Mouse (Mus musculus): ENCODE data around the gene Srms.
"Not testable (repeated sequence)": the region's sequence is repeated elsewhere in the genome, so short reads cannot be mapped to it uniquely, and the experiment has no call there.

Srms gene

DNA sequence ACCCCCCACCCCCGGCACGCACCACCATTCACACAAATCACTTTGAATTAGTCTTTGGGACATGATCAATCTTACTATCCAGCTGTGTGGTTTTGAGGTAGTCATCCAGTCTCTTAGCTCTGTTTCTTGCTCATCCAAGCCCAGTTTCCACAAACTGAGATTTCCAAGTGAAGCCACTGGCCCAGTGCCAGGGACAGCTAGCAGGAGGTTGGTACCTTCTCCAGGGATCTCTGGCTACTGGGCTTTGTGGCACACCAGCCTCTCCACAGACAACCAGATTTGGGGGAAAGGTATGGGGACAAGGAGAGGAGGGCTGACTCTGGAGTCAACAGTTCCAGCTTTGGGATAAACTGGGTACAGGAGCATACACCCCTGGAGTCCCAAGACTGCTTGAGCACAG is 7.4 kb upstream of the Srms start:
- DNase-seq (ENCODE audit: inconsistent age in 2 of 2, low spot score in 1 of 2) = peak; percentile 32 to 62

DNA sequence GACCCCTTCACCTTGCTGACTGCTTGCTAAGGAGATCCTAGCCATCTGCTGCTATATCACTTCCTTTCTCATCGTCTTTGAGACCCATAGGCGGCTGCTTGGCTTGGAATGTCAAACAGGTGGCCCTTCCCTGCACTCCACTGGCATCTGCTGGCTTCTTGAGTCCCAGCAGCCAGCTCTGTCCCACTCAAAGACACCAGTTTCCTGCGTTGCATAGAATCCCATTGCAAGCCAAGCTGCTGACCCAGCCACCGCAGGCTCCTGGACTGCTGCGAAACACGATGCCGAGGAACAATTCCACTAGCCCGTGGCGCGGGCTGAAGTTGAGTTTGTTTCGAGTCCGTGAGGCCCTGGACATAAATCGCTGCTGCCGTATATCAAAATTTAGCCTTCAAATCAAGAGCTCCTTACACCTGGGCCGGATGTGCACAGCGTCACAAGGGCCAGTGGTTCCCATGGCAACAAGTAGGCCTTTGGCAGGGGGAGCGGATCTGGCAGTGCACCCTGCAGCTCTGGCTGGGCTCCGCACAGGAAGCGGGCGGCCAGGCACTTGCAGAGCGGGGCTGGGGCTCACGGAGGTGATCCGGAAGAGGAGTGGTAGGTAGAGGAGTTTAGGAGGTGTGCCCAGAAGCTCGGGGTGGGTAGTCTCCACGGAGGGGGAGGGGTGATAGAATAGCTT is 6.7 kb upstream of the Srms start, which contains the start of gene Fndc11:
Fndc11 (plus strand) TSS at position 476 of the 679 bp plus-strand sequence.
- peak; percentile 85 to 93 for DNase-seq (ENCODE audit: inconsistent age in 2 of 2, low spot score in 1 of 2)

- DNase-seq (ENCODE audit: inconsistent age in 2 of 2, low spot score in 1 of 2) = peak in 1 of 2 experiments; percentile 50
Measured at GRCm38 (mm10) chr2:181218881-181219485, 6.0 kb upstream of the Srms start.

GRCm38 (mm10) chr2:181216037-181216436 is 3.1 kb upstream of the Srms start:
- DNase-seq (ENCODE audit: inconsistent age in 2 of 2, low spot score in 1 of 2) = no peak

DNA sequence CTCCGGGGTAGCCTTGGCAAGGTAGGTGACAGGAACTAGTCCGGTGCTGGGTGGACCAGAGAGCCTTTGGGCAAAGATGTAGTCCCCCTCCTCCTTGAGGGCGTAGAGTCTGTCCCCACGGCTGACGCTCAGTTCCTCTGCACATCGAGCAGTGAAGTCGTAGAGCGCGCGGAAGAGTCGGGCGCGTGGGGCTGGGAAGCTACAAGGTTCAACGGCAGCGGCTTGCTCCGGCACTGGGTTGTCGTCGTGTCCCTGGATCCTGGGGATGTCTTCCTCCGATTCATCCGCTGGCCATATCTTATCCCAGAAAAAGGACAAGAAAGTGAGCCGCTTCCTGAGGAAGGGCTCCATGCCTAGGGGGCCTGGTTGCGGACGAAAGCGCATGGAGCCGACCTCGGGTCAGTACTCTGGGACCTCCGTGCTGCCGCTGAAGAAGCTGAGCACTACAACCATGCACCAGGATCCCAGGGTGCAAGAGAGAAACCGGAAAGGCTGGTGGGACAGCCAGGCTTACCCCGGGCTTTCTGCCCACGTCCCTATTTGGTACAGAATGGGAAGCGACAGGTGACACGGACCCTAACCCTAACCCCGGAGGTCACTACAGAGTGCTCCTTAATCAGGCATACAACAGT is 480 bp downstream of the Srms start:
- DNase-seq (ENCODE audit: inconsistent age in 2 of 2, low spot score in 1 of 2) = peak in 1 of 2 experiments; percentile 60

DNA sequence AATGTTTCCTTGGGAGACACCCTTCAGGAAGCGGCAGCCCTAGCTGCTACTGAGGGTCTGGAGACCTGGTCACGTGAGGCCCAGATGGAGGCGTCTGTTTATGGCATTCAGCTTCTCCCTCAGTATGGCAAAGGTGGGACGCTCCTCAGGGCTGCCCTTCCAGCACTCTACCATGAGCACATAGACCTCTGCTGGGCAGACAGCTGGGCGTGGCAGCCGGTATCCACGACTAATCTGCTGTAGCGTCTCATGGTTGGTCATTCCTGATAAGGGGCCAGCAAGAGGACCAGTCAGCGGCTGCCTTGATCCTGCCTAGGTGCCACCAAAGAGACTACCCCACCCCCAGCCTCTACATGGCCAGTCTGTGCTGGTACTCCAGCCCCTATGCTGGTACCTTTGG is 6.9 kb downstream of the Srms start:
- DNase-seq (ENCODE audit: inconsistent age in 2 of 2, low spot score in 1 of 2) = no peak

DNA sequence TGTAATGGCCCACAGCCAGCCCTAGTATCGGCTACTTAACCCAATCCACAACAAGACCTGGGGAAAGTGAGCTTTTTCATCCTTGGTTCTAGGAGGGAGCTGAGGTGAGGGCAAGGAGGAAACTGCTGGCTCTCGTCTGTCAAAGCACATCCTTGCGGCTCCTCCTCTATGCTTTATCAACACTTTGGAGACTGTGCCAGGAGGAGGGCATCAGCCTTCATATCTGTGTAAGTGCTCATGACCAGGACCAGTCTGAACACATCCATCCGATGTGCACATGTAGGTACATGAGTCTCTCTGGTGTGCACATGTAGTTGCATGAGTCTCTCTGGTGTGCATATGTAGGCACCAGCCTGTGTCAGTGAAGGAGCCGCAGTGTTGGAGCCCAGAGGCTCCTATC is 7.3 kb downstream of the Srms start:
- DNase-seq (ENCODE audit: inconsistent age in 2 of 2, low spot score in 1 of 2) = no peak

- DNase-seq (ENCODE audit: inconsistent age in 2 of 2, low spot score in 1 of 2) = no peak
Measured at GRCm38 (mm10) chr2:181202886-181203285, 10.1 kb downstream of the Srms start.

GRCm38 (mm10) chr2:181202422-181202821 is 10.6 kb downstream of the Srms start, which contains the start of gene Ptk6:
TSS of gene Ptk6 (minus strand) at chr2:181202789.
- no peak for DNase-seq (ENCODE audit: inconsistent age in 2 of 2, low spot score in 1 of 2)

DNA sequence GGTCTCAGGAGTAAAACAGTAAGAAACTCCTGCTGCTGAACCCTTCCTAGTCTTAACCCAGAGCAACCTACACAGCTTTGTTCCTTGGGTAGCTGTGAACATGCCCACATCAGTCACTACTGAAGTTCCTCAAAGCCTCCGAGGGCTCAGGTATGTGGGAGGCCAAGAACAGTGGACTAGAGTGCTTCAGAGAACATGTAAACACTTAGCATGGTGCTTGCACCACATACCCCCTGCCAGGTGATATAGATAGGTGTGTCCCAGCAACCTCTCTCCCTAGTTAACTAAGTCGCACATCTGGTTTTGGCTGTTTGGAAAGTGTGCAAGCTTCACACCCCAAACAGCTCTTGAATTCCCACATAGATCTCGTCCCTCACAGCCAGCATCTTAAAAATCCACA is 11.4 kb downstream of the Srms start:
- DNase-seq (ENCODE audit: inconsistent age in 2 of 2, low spot score in 1 of 2) = no peak

- DNase-seq (ENCODE audit: inconsistent age in 2 of 2, low spot score in 1 of 2) = no peak
Measured at GRCm38 (mm10) chr2:181196628-181197300, 16.2 kb downstream of the Srms start.

- no peak for DNase-seq (ENCODE audit: inconsistent age in 2 of 2, low spot score in 1 of 2)
Measured at GRCm38 (mm10) chr2:181193044-181193443, 19.9 kb downstream of the Srms start.

DNA sequence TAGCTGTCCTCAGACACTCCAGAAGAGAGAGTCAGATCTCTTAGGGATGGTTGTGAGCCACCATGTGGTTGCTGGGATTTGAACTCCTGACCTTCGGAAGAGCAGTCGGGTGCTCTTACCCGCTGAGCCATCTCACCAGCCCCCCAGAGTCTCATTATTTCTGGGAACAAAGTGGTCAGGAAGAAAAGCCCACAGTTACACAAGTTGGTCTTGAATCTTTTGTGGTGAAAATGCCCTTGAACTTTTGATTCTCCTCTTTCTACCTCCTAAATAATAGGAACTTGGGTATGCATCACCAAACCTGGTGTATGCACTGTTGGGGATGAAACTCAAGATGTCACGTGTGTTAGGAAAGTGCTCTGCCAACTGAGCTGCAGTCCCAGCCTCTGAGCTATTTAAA is 21.0 kb downstream of the Srms start:
- DNase-seq (ENCODE audit: inconsistent age in 2 of 2, low spot score in 1 of 2) = no peak

DNA sequence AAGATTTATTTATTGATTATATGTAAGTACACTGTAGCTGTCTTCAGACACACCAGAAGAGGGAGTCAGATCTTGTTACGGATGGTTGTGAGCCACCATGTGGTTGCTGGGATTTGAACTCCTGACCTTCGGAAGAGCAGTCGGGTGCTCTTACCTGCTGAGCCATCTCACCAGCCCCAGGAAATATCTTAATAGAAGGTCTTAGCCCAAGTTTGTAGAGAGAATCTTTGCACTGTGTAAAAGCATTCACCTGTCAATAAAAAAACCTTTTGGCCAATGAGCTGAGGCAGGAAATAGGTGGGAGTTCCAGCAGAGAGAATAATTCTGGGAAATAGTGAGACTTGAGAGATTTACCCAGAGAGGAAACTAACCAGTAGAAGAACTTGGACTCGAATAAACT is 21.6 kb downstream of the Srms start:
- not testable (repeated sequence) for DNase-seq (ENCODE audit: inconsistent age in 2 of 2, low spot score in 1 of 2)

DNA sequence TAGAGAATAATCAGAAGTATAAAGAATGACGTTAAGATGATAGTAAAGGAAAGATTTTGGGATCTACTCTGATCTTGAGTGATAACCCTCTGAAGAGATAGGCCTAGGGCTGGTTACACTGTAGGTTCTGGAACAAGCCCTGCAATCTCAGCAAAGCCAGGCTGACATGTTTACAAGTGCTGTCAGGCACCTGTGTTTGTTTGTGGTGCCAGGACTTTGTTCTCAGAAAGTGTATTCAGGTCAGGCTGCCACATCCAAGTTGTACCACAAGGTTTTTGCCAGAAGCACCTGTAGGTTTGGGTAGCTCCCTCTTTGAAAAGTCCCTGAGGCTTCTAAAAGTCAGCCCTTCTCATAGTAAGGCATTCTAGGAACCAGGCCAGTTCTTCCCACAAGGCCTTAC is 23.7 kb downstream of the Srms start:
- no peak for DNase-seq (ENCODE audit: inconsistent age in 2 of 2, low spot score in 1 of 2)

- DNase-seq (ENCODE audit: inconsistent age in 2 of 2, low spot score in 1 of 2) = peak; percentile 15 to 48
Measured at GRCm38 (mm10) chr2:181188681-181189080, 24.3 kb downstream of the Srms start.

GRCm38 (mm10) chr2:181187121-181188000 is 25.6 kb downstream of the Srms start, which contains the start of gene Ppdpf:
TSS of gene Ppdpf (plus strand) at chr2:181187247.
- peak; percentile 97 to 98 for DNase-seq (ENCODE audit: inconsistent age in 2 of 2, low spot score in 1 of 2)

DNA sequence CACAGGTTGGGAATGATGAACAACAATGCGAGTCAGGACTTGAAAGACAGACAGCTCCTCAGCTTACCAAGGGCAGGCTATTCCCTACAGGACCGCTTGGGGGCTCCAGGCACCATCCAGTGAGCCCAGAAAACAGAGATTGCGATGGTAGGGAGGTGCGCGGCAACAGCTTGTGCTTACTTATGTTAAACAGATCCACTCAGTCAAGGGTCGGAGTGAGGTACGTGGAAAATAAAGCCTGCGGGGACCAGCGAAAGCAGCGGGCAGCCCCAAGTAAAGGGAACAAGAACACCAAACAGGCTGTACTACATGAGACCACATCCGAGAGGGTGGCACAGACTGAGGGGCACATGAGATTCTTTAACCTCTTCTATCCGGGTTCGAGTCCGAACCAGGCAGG is 26.4 kb downstream of the Srms start:
- DNase-seq (ENCODE audit: inconsistent age in 2 of 2, low spot score in 1 of 2) = peak; percentile 88 to 95

DNA sequence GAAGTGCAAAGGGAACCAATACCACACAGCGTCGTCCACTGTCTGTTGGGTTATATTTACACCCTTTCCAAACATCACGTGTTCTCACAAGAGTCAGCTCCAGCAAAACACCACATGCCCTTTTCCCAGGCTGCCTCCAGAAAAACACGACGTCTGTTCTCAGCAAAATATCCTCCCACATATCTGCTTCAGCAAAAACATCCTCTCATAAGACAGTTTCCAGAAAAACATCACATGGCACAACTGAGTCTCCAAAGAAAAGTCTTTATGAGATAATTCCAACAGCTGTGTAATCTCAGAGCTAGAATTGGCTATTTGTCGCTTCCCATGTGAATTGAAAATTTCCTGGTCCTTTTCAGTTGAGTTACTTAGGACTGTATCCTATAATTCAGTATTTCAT is 32.1 kb downstream of the Srms start:
- DNase-seq (ENCODE audit: inconsistent age in 2 of 2, low spot score in 1 of 2) = no peak

DNA sequence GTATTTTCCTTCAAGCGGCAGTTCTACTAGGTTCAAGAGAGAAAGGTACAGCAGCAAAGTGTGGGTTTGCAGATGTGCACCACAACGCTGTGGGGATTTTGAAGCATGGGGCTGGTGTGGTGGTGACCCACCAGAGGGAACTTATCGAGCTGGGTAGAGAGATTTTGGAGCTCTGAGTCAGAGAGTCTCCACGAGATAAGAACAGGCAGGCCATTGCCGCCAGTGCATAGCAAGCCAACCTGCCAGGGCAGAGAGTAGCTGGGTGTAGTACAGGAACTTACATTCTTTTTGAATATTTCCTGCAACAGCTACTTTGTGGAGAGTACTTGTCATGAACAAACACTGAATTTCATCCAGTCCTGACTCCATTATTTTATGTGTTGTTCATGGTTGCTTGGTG is 34.5 kb downstream of the Srms start:
- no peak for DNase-seq (ENCODE audit: inconsistent age in 2 of 2, low spot score in 1 of 2)

DNA sequence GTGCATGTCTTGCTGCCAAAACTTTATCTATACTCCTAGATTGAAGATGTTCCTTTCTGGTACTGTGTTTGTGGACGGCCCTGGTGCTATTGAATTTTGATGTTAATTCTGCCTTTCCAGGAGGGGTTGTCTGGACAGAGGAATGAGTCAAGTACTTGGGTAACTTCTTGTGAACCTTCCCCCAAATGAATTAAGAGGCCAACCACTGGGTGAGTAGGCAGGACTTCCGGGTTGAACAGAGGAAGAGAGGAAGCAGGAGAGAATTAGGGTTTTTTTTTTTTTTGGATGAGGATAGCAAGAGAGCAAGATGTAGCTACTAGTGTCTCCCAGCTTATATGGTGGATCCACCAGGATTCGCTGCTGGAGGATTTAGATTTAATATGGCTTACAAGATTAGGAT is 35.0 kb downstream of the Srms start:
- DNase-seq (ENCODE audit: inconsistent age in 2 of 2, low spot score in 1 of 2) = no peak
